Mouse (Mus musculus) MEL (cell line): ENCODE results near the gene Rapgef1. TPM values are rescaled to one million over a fixed set of nuclear protein-coding genes. Genes with fewer than 3 reads are reported as not detected.

Experiments used
- DNase-seq: peaks from one replicate; pipeline ENCODE4 v3.0.0; 2011; ENCODE audit warnings: low read depth, low spot score
- H3K27ac ChIP-seq: 2 replicates; pipeline ENCODE4 v1.5.1; 2012; ENCODE audit warnings: low read depth, mild to moderate bottlenecking, control low read depth, low read length, moderate library complexity; ENCODE audit not compliant: control insufficient read depth
- H3K27me3 ChIP-seq, 2 experiments: fragments of 150-350 bp in 1 of 2; sonication (generic) in 1 of 2; 2 replicates each; pipeline ENCODE4 v1.6.1; 2012; ENCODE audit warnings: low read length in 2 of 2, mild to moderate bottlenecking in 2 of 2, improper control_type of control experiment in 1 of 2, moderate library complexity in 1 of 2; ENCODE audit not compliant: insufficient read depth in 2 of 2, control insufficient read depth in 1 of 2
- H3K36me3 ChIP-seq, 2 experiments: 2 replicates each; pipeline ENCODE4 v1.6.1; 2012 to 2014; ENCODE audit warnings: low read length in 2 of 2, improper control_type of control experiment in 1 of 2, inconsistent platforms in 1 of 2, mild to moderate bottlenecking in 1 of 2; ENCODE audit not compliant: insufficient read depth in 2 of 2, control insufficient read depth in 1 of 2
- H3K4me1 ChIP-seq, 2 experiments: fragments of 150-350 bp in 1 of 2; sonication (generic) in 1 of 2; 2 replicates each; pipeline ENCODE4 v1.6.1; 2012; ENCODE audit warnings: low read length in 2 of 2, improper control_type of control experiment in 1 of 2, mild to moderate bottlenecking in 1 of 2; ENCODE audit not compliant: insufficient read depth in 2 of 2, control insufficient read depth in 1 of 2
- H3K4me3 ChIP-seq, 2 experiments: fragments of 150-350 bp in 1 of 2; sonication (generic) in 1 of 2; 2 replicates each; pipeline ENCODE4 v1.5.1; 2012; ENCODE audit warnings: low read depth in 2 of 2, low read length in 2 of 2, mild to moderate bottlenecking in 2 of 2, moderate library complexity in 2 of 2, control low read depth in 1 of 2, improper control_type of control experiment in 1 of 2; ENCODE audit not compliant: control insufficient read depth in 1 of 2, insufficient read depth in 1 of 2
- H3K79me2 ChIP-seq: 2 replicates; pipeline ENCODE4 v1.6.1; 2012; ENCODE audit warnings: mild to moderate bottlenecking, low read length, moderate library complexity; ENCODE audit not compliant: control insufficient read depth, poor library complexity, insufficient read depth
- H3K9ac ChIP-seq: 2 replicates; pipeline ENCODE4 v1.6.1; 2012; ENCODE audit warnings: low read depth, mild to moderate bottlenecking, control low read depth, low read length, moderate library complexity; ENCODE audit not compliant: control insufficient read depth, poor library complexity, severe bottlenecking
- H3K9me3 ChIP-seq: fragments of 150-350 bp; sonication (generic); replicated peaks from 2 replicates; pipeline ENCODE4 v1.6.1; 2012; ENCODE audit warnings: mild to moderate bottlenecking, low read length, improper control_type of control experiment, moderate library complexity; ENCODE audit not compliant: insufficient read depth
- BHLHE40 ChIP-seq: IDR thresholded peaks from 2 replicates; pipeline ENCODE4 v1.6.1; 2012; ENCODE audit warnings: low read depth, mild to moderate bottlenecking, inconsistent platforms, low read length, improper control_type of control experiment, borderline replicate concordance
- CHD1 ChIP-seq: IDR thresholded peaks from 2 replicates; pipeline ENCODE4 v1.6.1; 2012; ENCODE audit warnings: low read depth, mild to moderate bottlenecking, inconsistent platforms, low read length, improper control_type of control experiment
- CHD2 ChIP-seq: IDR thresholded peaks from 2 replicates; pipeline ENCODE4 v1.6.1; 2011; ENCODE audit warnings: low read length, improper control_type of control experiment
- CTCF ChIP-seq, 3 experiments: IDR thresholded peaks in 2 of 3; conservative IDR thresholded peaks in 1 of 3; 2 replicates each; pipeline ENCODE4 v1.5.1; 2011 to 2012; ENCODE audit warnings: low read length in 3 of 3, low read depth in 2 of 3, mild to moderate bottlenecking in 2 of 3, improper control_type of control experiment in 1 of 3, inconsistent platforms in 1 of 3, mixed read lengths in 1 of 3, moderate library complexity in 1 of 3; ENCODE audit not compliant: control insufficient read depth in 1 of 3, insufficient read depth in 1 of 3, poor library complexity in 1 of 3, severe bottlenecking in 1 of 3
- E2F4 ChIP-seq: IDR thresholded peaks from 2 replicates; pipeline ENCODE4 v1.6.1; 2011; ENCODE audit warnings: low read depth, low read length, improper control_type of control experiment, borderline replicate concordance
- ELF1 ChIP-seq: IDR thresholded peaks from 2 replicates; pipeline ENCODE4 v1.6.1; 2014; ENCODE audit warnings: low read depth, mild to moderate bottlenecking, inconsistent platforms, low read length, improper control_type of control experiment, moderate library complexity
- EP300 ChIP-seq, 2 experiments: IDR thresholded peaks; 2 replicates each; pipeline ENCODE4 v1.6.1; 2011; ENCODE audit warnings: improper control_type of control experiment in 2 of 2, low read length in 2 of 2, low read depth in 1 of 2, mild to moderate bottlenecking in 1 of 2
- ETS1 ChIP-seq: IDR thresholded peaks from 2 replicates; pipeline ENCODE4 v1.6.1; 2012; ENCODE audit warnings: low read depth, mild to moderate bottlenecking, inconsistent platforms, low read length, improper control_type of control experiment, moderate library complexity
- GABPA ChIP-seq: IDR thresholded peaks from 2 replicates; pipeline ENCODE4 v1.6.1; 2012; ENCODE audit warnings: low read depth, mild to moderate bottlenecking, inconsistent platforms, low read length, improper control_type of control experiment, moderate library complexity
- GATA1 ChIP-seq: IDR thresholded peaks from 2 replicates; pipeline ENCODE4 v1.6.1; 2011; ENCODE audit warnings: low read depth, low read length, improper control_type of control experiment
- JUND ChIP-seq: IDR thresholded peaks from 2 replicates; pipeline ENCODE4 v1.6.1; 2011; ENCODE audit warnings: low read depth, mild to moderate bottlenecking, improper control_type of control experiment, low read length
- KAT2A ChIP-seq: conservative IDR thresholded peaks from 2 replicates; pipeline ENCODE4 v1.6.1; 2012; ENCODE audit warnings: low read depth, low read length, improper control_type of control experiment, inconsistent platforms
- MAFK ChIP-seq: IDR thresholded peaks from 2 replicates; pipeline ENCODE4 v1.6.1; 2011; ENCODE audit warnings: low read depth, mild to moderate bottlenecking, low read length, improper control_type of control experiment, borderline replicate concordance
- MAZ ChIP-seq: IDR thresholded peaks from 2 replicates; pipeline ENCODE4 v1.6.1; 2012; ENCODE audit warnings: low read depth, mild to moderate bottlenecking, inconsistent platforms, low read length, improper control_type of control experiment
- MXI1 ChIP-seq: IDR thresholded peaks from 2 replicates; pipeline ENCODE4 v1.6.1; 2011; ENCODE audit warnings: mild to moderate bottlenecking, low read depth, low read length, improper control_type of control experiment
- MYC ChIP-seq: IDR thresholded peaks from 2 replicates; pipeline ENCODE4 v1.6.1; 2011; ENCODE audit warnings: low read depth, mild to moderate bottlenecking, low read length, improper control_type of control experiment, moderate library complexity
- POLR2A ChIP-seq, 2 experiments: IDR thresholded peaks; 2 replicates each; pipeline ENCODE4 v1.6.1; 2011 to 2012; ENCODE audit warnings: low read length in 2 of 2, mild to moderate bottlenecking in 2 of 2, control low read depth in 1 of 2, improper control_type of control experiment in 1 of 2, low read depth in 1 of 2, moderate library complexity in 1 of 2; ENCODE audit not compliant: control insufficient read depth in 1 of 2, insufficient read depth in 1 of 2, poor library complexity in 1 of 2
- POLR2AphosphoS2 ChIP-seq: IDR thresholded peaks from 2 replicates; pipeline ENCODE4 v1.6.1; 2011; ENCODE audit warnings: low read length, improper control_type of control experiment
- POLR2AphosphoS5 ChIP-seq: IDR thresholded peaks from 2 replicates; pipeline ENCODE4 v1.6.1; 2012; ENCODE audit warnings: low read depth, borderline replicate concordance, mild to moderate bottlenecking, inconsistent platforms, low read length, moderate library complexity, mixed read lengths
- RCOR1 ChIP-seq: IDR thresholded peaks from 2 replicates; pipeline ENCODE4 v1.6.1; 2012; ENCODE audit warnings: low read depth, mild to moderate bottlenecking, inconsistent platforms, low read length, improper control_type of control experiment
- SIN3A ChIP-seq: IDR thresholded peaks from 2 replicates; pipeline ENCODE4 v1.6.1; 2012; ENCODE audit warnings: low read length, improper control_type of control experiment, inconsistent platforms
- TAL1 ChIP-seq: IDR thresholded peaks from 2 replicates; pipeline ENCODE4 v1.6.1; 2012; ENCODE audit warnings: mild to moderate bottlenecking, inconsistent platforms, low read length, moderate library complexity, mixed read lengths
- TCF12 ChIP-seq: IDR thresholded peaks from 2 replicates; pipeline ENCODE4 v1.6.1; 2014; ENCODE audit warnings: low read depth, mild to moderate bottlenecking, inconsistent platforms, low read length, improper control_type of control experiment, moderate library complexity
- UBTF ChIP-seq: IDR thresholded peaks from 2 replicates; pipeline ENCODE4 v1.6.1; 2012; ENCODE audit warnings: low read depth, mild to moderate bottlenecking, inconsistent platforms, low read length, improper control_type of control experiment, moderate library complexity, borderline replicate concordance; ENCODE audit not compliant: insufficient read depth
- USF1 ChIP-seq: IDR thresholded peaks from 2 replicates; pipeline ENCODE4 v1.6.1; 2014; ENCODE audit warnings: low read depth, mild to moderate bottlenecking, inconsistent platforms, low read length, improper control_type of control experiment, moderate library complexity
- USF2 ChIP-seq, 2 experiments: IDR thresholded peaks; 2 replicates each; pipeline ENCODE4 v1.6.1; 2011 to 2012; ENCODE audit warnings: improper control_type of control experiment in 2 of 2, low read length in 2 of 2, borderline replicate concordance in 1 of 2, inconsistent platforms in 1 of 2, low read depth in 1 of 2, mild to moderate bottlenecking in 1 of 2; ENCODE audit not compliant: insufficient read depth in 1 of 2
- ZC3H11A ChIP-seq: IDR thresholded peaks from 2 replicates; pipeline ENCODE4 v1.6.1; 2012; ENCODE audit warnings: low read depth, mild to moderate bottlenecking, inconsistent platforms, low read length, improper control_type of control experiment
- ZNF384 ChIP-seq: IDR thresholded peaks from 2 replicates; pipeline ENCODE4 v1.6.1; 2012; ENCODE audit warnings: low read depth, mild to moderate bottlenecking, inconsistent platforms, low read length, improper control_type of control experiment
- polyA plus RNA-seq, 2 experiments: library from polyadenylated mRNA; stranded (reverse) in 1 of 2; unstranded in 1 of 2; fragments of >175 nt in 1 of 2; fragments of >200 nt in 1 of 2; gene quantifications; 2 replicates each; pipeline versions ENCODE4 v1.2.1 to v1.2.4; 2012; ENCODE audit warnings: low replicate concordance in 2 of 2, low read depth in 1 of 2; ENCODE audit not compliant: insufficient read length in 2 of 2, insufficient read depth in 1 of 2, missing spikeins in 1 of 2
- total RNA-seq: library from RNA; depleted of rRNA; stranded (reverse); fragments of 300-350 nt; gene quantifications from 2 replicates; pipeline ENCODE4 v1.2.3, GENCODE M21; 2012

Gene Rapgef1
- total and polyA plus RNA-seq, 3 experiments, result 57.2 to 88.3 (median 77.0) TPM

DNA sequence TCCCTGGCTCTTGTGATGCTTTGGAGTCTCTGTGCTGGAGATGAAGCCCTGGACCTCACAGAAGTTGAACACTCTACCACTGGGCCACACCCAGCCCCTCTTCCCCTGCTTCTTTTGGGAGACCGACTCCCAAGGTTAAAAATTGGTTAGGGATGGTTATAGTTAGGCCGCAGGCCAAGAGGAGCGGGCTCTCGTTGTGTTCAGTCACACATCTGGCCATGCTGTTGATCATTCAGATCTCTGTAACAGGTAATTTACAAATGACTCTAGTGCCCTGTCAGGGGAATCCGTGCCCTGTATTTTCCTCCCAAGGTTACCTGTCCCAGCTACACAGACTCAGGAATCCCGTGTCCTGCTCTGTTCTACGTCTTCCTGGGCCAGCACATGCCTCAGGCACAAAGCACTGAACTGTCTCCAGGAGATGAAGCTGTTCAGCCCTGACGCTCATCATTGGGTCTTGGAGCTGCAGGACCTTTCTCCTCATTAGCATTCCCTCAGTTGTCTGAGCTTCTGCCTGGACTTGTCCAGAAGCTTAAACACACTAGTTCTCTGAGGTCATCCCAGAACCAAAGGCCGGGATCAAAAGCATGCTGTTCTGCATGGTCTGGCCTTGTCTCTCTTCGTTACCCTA lies 10.7 kb downstream of the Rapgef1 start:
- Histone ChIP-seq H3K4me1 (peaks cover 23 to 59% of the 10 kb centered on the region in 2 experiments), H3K27me3 (no peaks in the 10 kb centered on the region), H3K9ac (no peak overlapping the region), H3K9me3 (no peaks in the 10 kb centered on the region), H3K36me3 (peaks cover 0 to 49% of the 10 kb centered on the region in 2 experiments; a peak in 2 of 4 replicates), H3K79me2 (peaks cover 79% of the 10 kb centered on the region), H3K4me3 (no peak overlapping the region), H3K27ac (peak overlapping the region; percentile 84; the same call in 1 of the 2 replicates)
- no peak for DNase-seq
- no peak for TF ChIP-seq ELF1
- no peak for TF ChIP-seq USF2 (IDR thresholded peaks at IDR 0.05; ENCODE audit: borderline replicate concordance in 1 of 2, insufficient read depth in 1 of 2, low read depth in 1 of 2, low read length in 2 of 2)
- TF ChIP-seq E2F4, result no peak
- TF ChIP-seq MYC, result no peak
- TF ChIP-seq TCF12, result no peak
- TF ChIP-seq BHLHE40, result no peak
- TF ChIP-seq UBTF, result no peak
- no peak for TF ChIP-seq USF1
- TF ChIP-seq POLR2AphosphoS2, result no peak
- no peak for TF ChIP-seq CHD2
- TF ChIP-seq CTCF (IDR thresholded peaks at IDR 0.05 in 2 of 3, conservative IDR thresholded peaks at IDR 0.05 in 1 of 3; ENCODE audit: control insufficient read depth in 1 of 3, insufficient read depth in 1 of 3, low read depth in 2 of 3, low read length in 3 of 3, poor library complexity in 1 of 3, severe bottlenecking in 1 of 3), result no peak
- no peak for TF ChIP-seq MXI1
- no peak for TF ChIP-seq MAZ
- TF ChIP-seq POLR2AphosphoS5, result no peak
- no peak for TF ChIP-seq JUND
- TF ChIP-seq POLR2A (IDR thresholded peaks at IDR 0.05; ENCODE audit: control insufficient read depth in 1 of 2, insufficient read depth in 1 of 2, low read depth in 1 of 2, low read length in 2 of 2, poor library complexity in 1 of 2), result no peak

DNA sequence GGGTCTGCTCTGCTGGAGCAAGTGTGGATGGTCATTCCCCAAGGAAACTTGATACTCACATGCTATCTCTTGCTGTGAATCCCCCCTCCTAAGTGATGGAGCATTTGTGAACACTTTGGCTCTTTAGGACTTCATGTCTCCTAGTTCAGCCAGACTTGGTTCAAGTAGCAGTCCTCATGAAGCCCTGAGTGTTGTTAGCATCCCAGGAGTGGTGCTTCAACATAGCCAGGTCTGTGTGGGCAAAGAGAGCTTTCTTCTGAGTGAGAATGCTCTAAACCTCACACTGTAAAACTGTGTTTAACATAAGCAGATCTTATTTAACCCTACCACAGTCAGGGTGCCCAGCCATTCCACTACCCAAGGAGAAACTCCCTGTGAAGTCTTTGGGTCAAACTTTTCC lies 11.5 kb downstream of the Rapgef1 start:
- peak overlapping the region; percentile 38 for H3K9ac ChIP-seq

More for the DNA sequence above, 11.5 kb downstream of the Rapgef1 start:
- Histone ChIP-seq H3K79me2 (peaks cover 79% of the 10 kb centered on the region), H3K9me3 (no peaks in the 10 kb centered on the region), H3K4me3 (peak overlapping the region; percentile 26 to 36; a peak in 3 of 4 replicates), H3K27me3 (no peaks in the 10 kb centered on the region), H3K27ac (peak overlapping the region; percentile 84), H3K4me1 (peaks cover 23 to 59% of the 10 kb centered on the region in 2 experiments), H3K36me3 (peaks cover 0 to 49% of the 10 kb centered on the region in 2 experiments; a peak in 2 of 4 replicates)
- no peak for DNase-seq
- no peak for TF ChIP-seq JUND
- no peak for TF ChIP-seq CHD1
- no peak for TF ChIP-seq GABPA
- no peak for TF ChIP-seq EP300 (IDR thresholded peaks at IDR 0.05; ENCODE audit: low read depth in 1 of 2, low read length in 2 of 2)
- TF ChIP-seq CTCF (IDR thresholded peaks at IDR 0.05 in 2 of 3, conservative IDR thresholded peaks at IDR 0.05 in 1 of 3; ENCODE audit: control insufficient read depth in 1 of 3, insufficient read depth in 1 of 3, low read depth in 2 of 3, low read length in 3 of 3, poor library complexity in 1 of 3, severe bottlenecking in 1 of 3), result no peak
- TF ChIP-seq ZNF384, result no peak
- no peak for TF ChIP-seq ZC3H11A
- TF ChIP-seq TAL1, result no peak
- TF ChIP-seq USF2 (IDR thresholded peaks at IDR 0.05; ENCODE audit: borderline replicate concordance in 1 of 2, insufficient read depth in 1 of 2, low read depth in 1 of 2, low read length in 2 of 2), result no peak
- no peak for TF ChIP-seq POLR2AphosphoS5
- no peak for TF ChIP-seq MYC
- TF ChIP-seq ETS1, result no peak
- no peak for TF ChIP-seq KAT2A
- no peak for TF ChIP-seq SIN3A
- TF ChIP-seq MAFK, result no peak
- no peak for TF ChIP-seq GATA1
- no peak for TF ChIP-seq RCOR1
- no peak for TF ChIP-seq ELF1
- TF ChIP-seq POLR2A (IDR thresholded peaks at IDR 0.05; ENCODE audit: control insufficient read depth in 1 of 2, insufficient read depth in 1 of 2, low read depth in 1 of 2, low read length in 2 of 2, poor library complexity in 1 of 2), result no peak
